Mouse (Mus musculus) urinary bladder, postnatal 4 days (tissue): Measurements from ENCODE around the gene Lyst.
"Not testable (repeated sequence)": the region's sequence is repeated elsewhere in the genome, so short reads cannot be mapped to it uniquely, and the experiment has no call there.

Source experiments
- DNase-seq, 2 experiments: peaks; one replicate each; pipeline ENCODE4 v3.0.0; 2021 to 2022; ENCODE audit warnings: low spot score in 2 of 2

Gene Lyst

DNA sequence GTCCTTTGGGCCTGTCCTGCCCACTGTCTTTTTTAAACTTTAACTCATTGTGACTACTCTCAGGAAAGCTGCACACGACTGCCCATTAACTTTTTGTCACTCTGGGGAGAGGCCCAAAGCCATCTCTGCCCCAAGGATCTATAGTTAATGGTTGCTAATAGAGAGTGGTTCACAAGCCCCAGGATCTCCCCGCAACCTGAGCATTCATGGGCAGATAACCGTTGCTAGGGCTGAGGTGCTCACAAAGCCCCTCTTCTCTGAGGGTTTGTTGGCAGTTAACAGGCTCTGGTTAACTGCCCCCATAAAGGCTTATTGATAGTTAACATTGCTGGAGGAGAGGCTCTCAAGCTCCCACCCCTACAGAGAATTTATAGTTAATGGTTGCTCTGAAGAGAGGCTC lies 190.1 kb downstream of the Lyst start:
- DNase-seq: no peak

- no peak for DNase-seq
These were observed 190.8 kb downstream of the Lyst start for GRCm38 (mm10) chr13:13781026-13781425.

- DNase-seq: no peak
These were observed 193.1 kb downstream of the Lyst start for GRCm38 (mm10) chr13:13783296-13783695.

- DNase-seq: no peak
These were observed 193.8 kb downstream of the Lyst start, which contains the start of gene Gng4 for GRCm38 (mm10) chr13:13783894-13784419. Gene Gng4, plus strand, starts transcription at chr13:13784059.

GRCm38 (mm10) chr13:13784420-13784936 lies 194.3 kb downstream of the Lyst start:
- no peak for DNase-seq

DNA sequence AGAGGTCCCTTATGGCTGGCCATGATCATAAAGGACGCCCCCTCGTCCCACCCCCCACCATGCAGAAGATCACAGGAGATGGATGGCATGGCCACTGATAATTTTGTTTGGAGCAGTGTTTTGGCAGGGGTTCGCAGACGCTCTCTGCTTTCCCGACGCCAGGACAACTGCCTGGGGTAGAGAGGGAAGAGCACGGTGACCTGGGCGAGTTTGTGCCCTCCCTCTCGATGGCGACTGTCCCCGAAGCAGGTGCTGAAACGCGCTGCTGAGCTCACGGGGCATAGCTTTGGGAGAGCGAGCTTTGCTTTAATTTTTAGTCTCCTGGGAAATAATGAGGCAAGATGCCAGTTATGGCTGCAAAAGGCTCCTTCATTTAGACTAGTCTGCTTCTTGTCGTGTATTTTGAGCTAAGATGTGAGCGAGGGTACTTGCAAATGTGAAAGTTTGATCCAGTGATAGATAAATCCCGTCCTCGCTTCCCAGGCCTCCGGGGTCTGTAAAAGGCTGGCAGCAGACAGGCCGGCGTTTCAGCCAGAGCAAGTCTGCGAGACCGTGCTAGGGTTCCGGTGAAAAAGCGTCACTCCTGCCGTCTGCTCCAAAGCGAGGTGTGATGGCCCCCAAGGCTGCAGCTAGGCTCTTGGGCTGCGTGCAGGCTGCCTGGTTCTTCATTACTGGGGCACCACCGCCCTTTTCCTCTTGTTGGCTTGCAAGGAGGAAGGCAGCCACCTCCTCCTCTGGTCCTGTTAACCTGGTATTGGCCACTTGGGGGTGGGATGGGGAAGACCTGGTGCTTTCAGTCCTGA lies 195.0 kb downstream of the Lyst start:
- DNase-seq: no peak

- peak in 1 of 2 experiments; percentile 52 for DNase-seq
These were observed 196.8 kb downstream of the Lyst start for GRCm38 (mm10) chr13:13786971-13787370.

- DNase-seq: peak in 1 of 2 experiments; percentile 16
These were observed 197.9 kb downstream of the Lyst start for GRCm38 (mm10) chr13:13788070-13788469.

DNA sequence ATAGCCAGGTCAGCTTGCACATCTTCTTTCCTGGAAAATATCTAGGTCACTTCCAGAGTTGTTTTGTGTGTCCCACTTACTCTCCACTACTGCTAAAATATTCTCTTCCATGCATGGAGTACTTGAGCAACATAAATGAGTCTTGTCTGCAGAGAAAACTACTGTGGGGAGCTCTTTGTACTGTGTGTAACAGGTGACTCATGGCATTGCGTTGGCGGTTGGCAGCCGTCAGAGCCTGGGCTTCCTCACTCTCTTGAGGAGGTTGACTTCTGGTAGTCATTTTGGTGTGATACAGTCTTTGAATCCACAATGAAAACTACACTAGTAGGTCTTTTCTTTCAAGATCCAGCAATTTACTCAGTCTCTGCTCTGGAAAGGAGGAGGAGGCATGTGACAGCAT lies 201.8 kb downstream of the Lyst start:
- peak in 1 of 2 experiments; percentile 40 for DNase-seq

DNA sequence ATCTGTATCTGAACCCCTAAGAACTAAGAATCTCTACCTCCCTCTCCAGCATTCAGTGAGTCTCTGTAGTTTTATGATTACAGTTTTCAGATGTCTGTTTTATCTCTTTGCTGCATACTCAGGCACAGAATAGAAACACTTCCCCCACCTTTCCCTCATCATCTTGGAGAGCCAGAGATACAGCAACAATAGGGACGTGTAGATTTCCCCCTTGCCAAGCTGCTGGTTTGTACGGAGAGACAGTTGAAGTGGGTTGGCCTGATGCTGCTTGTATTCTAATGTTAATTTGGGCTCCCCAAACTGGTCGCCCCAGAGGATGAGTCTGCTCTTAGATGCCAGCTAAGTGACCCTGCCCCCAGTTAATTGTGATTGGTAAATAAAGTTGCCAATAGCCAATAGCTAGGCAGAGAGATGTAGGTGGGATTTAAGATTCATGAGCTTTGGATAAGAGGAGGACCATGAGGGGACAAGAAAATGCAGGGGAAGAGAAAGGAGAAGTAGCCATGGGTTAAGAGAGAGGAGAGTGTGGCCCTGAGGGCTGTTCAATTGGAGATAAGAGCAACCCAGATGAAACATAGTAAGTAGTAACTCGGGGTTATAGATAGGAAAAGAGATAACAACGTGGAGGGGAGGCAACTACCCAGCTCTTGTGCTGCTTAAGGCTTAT lies 205.1 kb downstream of the Lyst start:
- DNase-seq: no peak

- DNase-seq: no peak
These were observed 205.9 kb downstream of the Lyst start for GRCm38 (mm10) chr13:13796082-13796481.

DNA sequence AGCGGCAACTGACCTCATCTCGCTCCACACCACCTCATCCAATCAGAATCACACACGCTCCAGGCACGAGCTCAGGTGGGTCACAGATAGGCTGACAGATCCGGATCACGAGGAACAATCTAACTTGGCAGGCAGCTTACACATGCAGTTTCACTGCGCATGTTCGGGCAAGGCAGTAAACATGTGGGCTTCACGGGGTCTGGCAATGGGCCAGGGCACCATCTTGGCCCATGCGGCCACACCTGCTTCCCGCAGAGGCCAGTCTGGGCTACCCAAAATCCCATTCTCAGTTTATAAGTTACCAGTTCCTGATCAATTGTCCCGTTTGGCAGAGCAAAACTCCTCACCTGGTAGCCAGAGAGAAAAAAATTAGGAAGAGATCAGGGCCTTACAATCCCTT lies 207.6 kb downstream of the Lyst start:
- DNase-seq: not testable (repeated sequence)

DNA sequence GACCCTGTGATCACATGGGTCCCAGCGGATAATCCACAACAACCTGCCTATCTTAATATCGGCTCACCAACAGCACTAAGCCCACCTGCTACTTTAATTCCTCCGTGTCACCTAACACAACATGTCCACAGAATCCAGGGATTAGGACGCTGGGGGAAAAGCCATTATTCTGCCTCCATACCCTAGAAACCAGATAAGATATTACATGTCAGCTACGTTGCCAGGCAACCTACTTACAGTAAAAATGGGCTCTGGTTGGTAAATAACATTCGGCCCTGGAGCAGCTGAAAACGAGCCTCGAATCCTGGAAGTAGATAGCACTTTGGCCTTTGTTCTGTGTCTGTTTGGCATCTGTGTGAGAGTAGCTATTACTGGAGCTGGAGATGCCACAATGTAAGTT lies 208.6 kb downstream of the Lyst start:
- no peak for DNase-seq

DNA sequence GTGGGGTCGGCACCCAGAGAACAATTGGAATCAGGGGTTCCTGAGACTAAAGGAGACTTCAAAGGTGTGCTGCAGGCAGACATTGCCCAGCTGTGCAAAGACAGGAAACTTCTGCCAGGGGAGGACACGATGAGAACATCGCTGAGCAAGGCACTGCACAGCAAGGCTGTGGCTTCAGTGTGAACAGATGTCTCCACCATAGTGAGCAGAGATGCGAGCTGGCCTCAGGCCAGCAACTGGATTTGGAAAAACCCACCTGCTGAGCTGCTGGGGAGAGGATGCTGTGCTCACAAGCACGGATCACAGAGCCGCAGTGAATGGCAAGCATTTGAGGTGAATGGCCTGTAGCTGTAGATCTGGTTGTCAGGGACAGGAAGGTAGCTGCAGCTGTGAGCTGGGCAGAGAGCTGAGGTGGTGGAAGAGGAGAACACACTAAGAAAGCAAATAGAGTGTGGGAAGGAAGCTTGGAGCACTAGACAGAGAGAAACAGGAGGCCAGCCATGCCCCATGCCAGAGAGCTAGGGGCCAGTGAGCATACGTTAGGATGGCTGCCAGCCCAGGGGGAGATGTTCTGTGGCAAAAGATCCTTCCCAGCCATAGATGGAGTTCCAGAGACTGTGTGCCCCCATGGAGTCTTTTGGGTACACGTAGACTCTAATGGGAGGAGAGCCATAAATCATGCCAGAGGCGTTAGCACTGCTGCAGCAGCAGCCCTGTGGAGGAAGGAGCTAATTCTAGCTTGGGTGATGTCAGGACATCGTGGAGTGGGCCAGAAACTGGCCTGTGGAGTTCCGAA lies 218.3 kb downstream of the Lyst start:
- no peak for DNase-seq

GRCm38 (mm10) chr13:13810885-13811284 lies 220.7 kb downstream of the Lyst start:
- no peak for DNase-seq

GRCm38 (mm10) chr13:13818696-13819095 lies 228.5 kb downstream of the Lyst start:
- DNase-seq: peak in 1 of 2 experiments; percentile 29

- DNase-seq: peak in 1 of 2 experiments; percentile 12
These were observed 230.3 kb downstream of the Lyst start for GRCm38 (mm10) chr13:13820234-13821123.

DNA sequence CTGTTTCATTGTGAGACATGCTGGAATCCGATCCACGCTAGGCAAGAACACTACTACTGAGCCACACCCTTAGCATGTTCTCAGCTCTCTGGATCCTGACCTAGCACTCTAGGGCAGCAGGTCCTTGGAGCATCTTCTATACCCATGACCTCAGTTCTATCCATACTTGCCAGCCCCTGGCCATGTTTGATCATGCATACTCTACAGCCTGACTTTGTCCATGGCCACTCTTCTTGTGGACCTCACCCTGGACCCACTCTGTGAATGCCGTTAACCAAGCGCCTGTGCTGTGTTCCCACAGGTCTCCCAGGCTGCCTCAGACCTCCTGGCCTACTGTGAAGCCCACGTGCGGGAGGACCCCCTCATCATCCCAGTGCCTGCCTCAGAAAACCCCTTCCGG lies 234.7 kb downstream of the Lyst start:
- DNase-seq: peak in 1 of 2 experiments; percentile 50

- DNase-seq: peak in 1 of 2 experiments; percentile 26
These were observed 236.3 kb downstream of the Lyst start for GRCm38 (mm10) chr13:13826533-13826932.

DNA sequence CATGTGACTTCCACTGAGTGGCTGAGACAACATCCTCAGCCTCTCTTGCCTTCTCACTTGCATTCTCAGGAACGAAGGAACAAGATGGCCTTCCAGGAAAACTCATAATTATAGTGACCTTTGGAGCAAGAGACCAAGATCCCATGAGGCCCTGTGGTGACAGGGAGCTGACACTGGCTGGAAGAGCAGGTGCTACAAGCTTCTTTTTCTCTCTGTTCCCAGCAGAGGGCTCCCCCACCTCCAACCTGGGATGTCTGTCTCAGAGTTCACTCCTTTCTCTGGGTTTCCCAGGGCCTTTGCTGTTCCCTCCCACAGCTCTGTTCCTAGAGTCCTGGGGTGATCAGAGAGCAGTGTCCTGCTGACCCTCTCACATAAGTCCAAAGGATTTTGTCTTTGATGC lies 237.9 kb downstream of the Lyst start:
- DNase-seq: no peak
